Mouse (Mus musculus): ENCODE measurements around the gene Mypop. TPM values are rescaled to one million over a fixed set of nuclear protein-coding genes. Genes with fewer than 3 reads are reported as not detected.

The Mypop gene
- polyA plus RNA-seq, 1 experiment from 2014 or later = 4.7 TPM

Other genes with a start within 250 kb of the Mypop start
- gene Psg19, start 192.7 kb upstream of the Mypop start, polyA plus RNA-seq (2014; fragmentation: Nextera tagmentation; extraction: Ambion mirVana) = not detected in 2 replicates
- not detected in 2 replicates for gene Psg17, start 169.6 kb upstream of the Mypop start, polyA plus RNA-seq (2014; fragmentation: Nextera tagmentation; extraction: Ambion mirVana)
- gene Mill2, start 151.3 kb upstream of the Mypop start, polyA plus RNA-seq (2014; fragmentation: Nextera tagmentation; extraction: Ambion mirVana) = not detected in 2 replicates
- gene Pglyrp1, start 119.9 kb upstream of the Mypop start, polyA plus RNA-seq (2014; fragmentation: Nextera tagmentation; extraction: Ambion mirVana) = 1.4 and 2.1 TPM in 2 replicates
- gene Ccdc61, start 80.8 kb upstream of the Mypop start, polyA plus RNA-seq (2014; fragmentation: Nextera tagmentation; extraction: Ambion mirVana) = 25.5 and 26.2 TPM in 2 replicates
- gene Nova2, start 65.4 kb upstream of the Mypop start, polyA plus RNA-seq (2014; fragmentation: Nextera tagmentation; extraction: Ambion mirVana) = 8.2 and 10.0 TPM in 2 replicates
- gene Nanos2, start 3.8 kb upstream of the Mypop start, polyA plus RNA-seq (2014; fragmentation: Nextera tagmentation; extraction: Ambion mirVana) = 0.29 TPM in 1 of 2 replicates, not detected in the other
- 27.2 and 31.4 TPM in 2 replicates for gene Irf2bp1, start 12.8 kb downstream of the Mypop start, polyA plus RNA-seq (2014; fragmentation: Nextera tagmentation; extraction: Ambion mirVana)
- gene Foxa3, start 32.3 kb downstream of the Mypop start, polyA plus RNA-seq (2014; fragmentation: Nextera tagmentation; extraction: Ambion mirVana) = not detected in 2 replicates
- gene Sympk, start 33.1 kb downstream of the Mypop start, polyA plus RNA-seq (2014; fragmentation: Nextera tagmentation; extraction: Ambion mirVana) = 30.5 and 35.6 TPM in 2 replicates
- not detected in 2 replicates for gene Rsph6a, start 63.4 kb downstream of the Mypop start, polyA plus RNA-seq (2014; fragmentation: Nextera tagmentation; extraction: Ambion mirVana)
- gene Dmwd, start 85.0 kb downstream of the Mypop start, polyA plus RNA-seq (2014; fragmentation: Nextera tagmentation; extraction: Ambion mirVana) = 29.7 and 31.7 TPM in 2 replicates
- 9.4 and 10.2 TPM in 2 replicates for gene Dmpk, start 92.6 kb downstream of the Mypop start, polyA plus RNA-seq (2014; fragmentation: Nextera tagmentation; extraction: Ambion mirVana)
- gene Six5, start 103.3 kb downstream of the Mypop start, polyA plus RNA-seq (2014; fragmentation: Nextera tagmentation; extraction: Ambion mirVana) = 6.3 and 7.4 TPM in 2 replicates
- 1.3 and 1.4 TPM in 2 replicates for gene Gm4969, start 127.1 kb downstream of the Mypop start, polyA plus RNA-seq (2014; fragmentation: Nextera tagmentation; extraction: Ambion mirVana)
- gene Fbxo46, start 128.6 kb downstream of the Mypop start, polyA plus RNA-seq (2014; fragmentation: Nextera tagmentation; extraction: Ambion mirVana) = 10.1 and 10.6 TPM in 2 replicates
- gene Qpctl, start 158.0 kb downstream of the Mypop start, polyA plus RNA-seq (2014; fragmentation: Nextera tagmentation; extraction: Ambion mirVana) = 12.9 and 13.9 TPM in 2 replicates
- 148 and 152 TPM in 2 replicates for gene Snrpd2, start 158.5 kb downstream of the Mypop start, polyA plus RNA-seq (2014; fragmentation: Nextera tagmentation; extraction: Ambion mirVana)
- 0.69 and 0.76 TPM in 2 replicates for gene Gipr, start 174.9 kb downstream of the Mypop start, polyA plus RNA-seq (2014; fragmentation: Nextera tagmentation; extraction: Ambion mirVana)
- 1.3 and 2.0 TPM in 2 replicates for gene Eml2, start 185.2 kb downstream of the Mypop start, polyA plus RNA-seq (2014; fragmentation: Nextera tagmentation; extraction: Ambion mirVana)
- 2.4 and 2.6 TPM in 2 replicates for gene Gpr4, start 221.3 kb downstream of the Mypop start, polyA plus RNA-seq (2014; fragmentation: Nextera tagmentation; extraction: Ambion mirVana)
- gene Opa3, start 237.1 kb downstream of the Mypop start, polyA plus RNA-seq (2014; fragmentation: Nextera tagmentation; extraction: Ambion mirVana) = 43.7 and 45.9 TPM in 2 replicates

All from neural tube, embryonic 11.5 days (tissue).